Mouse (Mus musculus): ENCODE measurements around the gene Mex3a.

DNA sequence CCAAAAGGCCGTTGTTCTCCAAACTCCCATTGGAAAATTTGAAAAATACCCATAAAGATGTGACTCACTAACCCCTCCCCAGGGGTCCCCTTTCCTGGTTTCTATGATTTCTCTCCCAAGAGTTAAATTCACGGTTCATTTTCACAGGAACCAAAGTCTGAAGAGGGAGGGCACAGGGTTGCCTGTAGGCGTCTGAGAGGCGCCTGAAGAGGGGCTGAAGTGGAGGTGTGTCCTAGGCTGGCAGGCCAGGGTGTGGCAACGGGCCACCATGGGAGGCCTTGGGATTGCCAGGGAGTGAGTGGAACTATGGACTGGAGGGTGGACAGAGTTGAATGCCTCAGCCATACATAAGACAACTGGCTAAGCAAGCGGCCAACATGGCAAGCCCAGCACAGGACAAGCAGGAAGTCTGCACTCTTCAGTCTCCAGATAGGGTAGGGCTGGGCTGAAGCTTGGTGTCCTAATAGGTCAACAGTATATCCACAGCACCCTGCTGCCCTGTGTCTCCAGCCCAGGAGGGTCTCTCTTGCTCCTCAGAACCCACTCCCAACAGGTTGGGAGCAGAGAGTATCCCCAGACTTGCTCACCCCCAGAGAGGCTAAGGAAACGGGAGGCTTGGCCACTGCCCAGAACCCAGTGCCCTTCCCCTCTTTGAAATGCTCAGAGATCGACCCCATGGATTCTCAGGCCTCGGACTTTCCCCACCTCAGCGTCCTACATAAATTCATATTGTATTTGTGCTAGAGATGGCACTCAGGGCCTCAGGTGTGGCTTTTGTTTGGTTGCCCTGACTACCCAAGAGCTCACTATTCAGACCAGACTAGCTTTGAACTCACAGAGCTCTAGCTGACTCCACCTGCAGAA lies 17.7 kb upstream of the Mex3a start:
- TF ChIP-seq CTCF (conservative IDR thresholded peaks at IDR 0.05; ENCODE audit: low read length) (no peak), NANOG (IDR thresholded peaks at IDR 0.05; ENCODE audit: borderline replicate concordance, low read length) (no peak), POU5F1 (IDR thresholded peaks at IDR 0.05; ENCODE audit: borderline replicate concordance, low read length) (no peak)
